Mouse (Mus musculus) cerebellum, adult 9-10 months (tissue): ENCODE results near the gene Pitpna.

Experiments used
- DNase-seq: peaks from one replicate; pipeline ENCODE4 v3.0.0; 2022

Pitpna gene

DNA sequence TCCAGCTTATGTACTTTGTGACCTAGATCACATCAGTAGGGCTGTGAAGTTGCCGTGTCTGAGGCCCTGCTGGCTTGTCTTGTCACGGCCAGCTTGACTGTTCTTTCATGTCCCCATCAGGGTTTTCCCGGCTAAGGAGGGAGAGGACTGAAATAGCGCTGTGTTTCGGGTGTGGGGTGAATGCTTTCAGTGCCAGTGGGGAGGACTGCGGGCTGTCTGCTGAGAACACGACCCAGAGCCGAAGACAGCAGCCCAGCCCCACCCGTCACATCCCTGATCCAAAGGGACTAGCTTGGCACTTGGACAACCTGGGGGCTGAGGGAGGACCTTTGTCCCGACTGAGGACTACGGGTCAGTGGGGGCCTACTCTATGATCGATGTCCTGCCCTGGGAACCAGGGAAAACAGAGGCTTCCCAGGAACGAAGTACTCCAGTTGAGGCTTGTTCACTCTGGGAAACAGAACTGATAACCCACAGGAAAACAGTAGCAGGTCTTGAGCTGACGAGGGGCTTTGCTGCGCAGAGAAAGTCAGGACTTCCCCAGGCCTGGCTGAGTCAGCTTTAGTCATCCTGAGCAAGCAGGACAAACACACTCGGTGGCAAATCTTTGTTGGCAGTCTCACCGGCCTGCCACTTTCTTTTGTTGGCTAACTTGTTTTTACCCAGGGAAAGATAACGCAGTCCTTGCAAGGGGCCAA lies 23.9 kb upstream of the Pitpna start:
- DNase-seq, result peak; percentile 55

DNA sequence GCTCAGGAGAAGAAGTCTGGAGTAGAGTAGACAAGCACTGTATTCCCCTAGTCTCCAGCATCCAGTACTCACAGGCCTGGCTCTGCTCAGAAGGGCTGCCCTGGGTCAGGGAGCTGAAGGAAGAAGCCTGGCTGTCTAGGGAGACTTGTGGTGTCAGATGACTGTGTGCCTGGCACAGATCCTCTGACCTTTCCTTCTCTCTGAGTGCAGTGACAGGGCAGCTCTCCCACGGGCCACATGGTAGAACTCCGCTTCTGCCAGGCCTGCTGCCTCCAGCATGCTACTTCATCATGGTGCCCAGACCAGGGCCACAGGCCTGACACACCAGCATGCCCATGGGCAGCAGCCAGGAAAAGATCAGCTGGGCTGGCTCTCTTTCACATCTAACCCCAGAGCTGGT lies 22.0 kb upstream of the Pitpna start:
- peak; percentile 84 for DNase-seq

DNA sequence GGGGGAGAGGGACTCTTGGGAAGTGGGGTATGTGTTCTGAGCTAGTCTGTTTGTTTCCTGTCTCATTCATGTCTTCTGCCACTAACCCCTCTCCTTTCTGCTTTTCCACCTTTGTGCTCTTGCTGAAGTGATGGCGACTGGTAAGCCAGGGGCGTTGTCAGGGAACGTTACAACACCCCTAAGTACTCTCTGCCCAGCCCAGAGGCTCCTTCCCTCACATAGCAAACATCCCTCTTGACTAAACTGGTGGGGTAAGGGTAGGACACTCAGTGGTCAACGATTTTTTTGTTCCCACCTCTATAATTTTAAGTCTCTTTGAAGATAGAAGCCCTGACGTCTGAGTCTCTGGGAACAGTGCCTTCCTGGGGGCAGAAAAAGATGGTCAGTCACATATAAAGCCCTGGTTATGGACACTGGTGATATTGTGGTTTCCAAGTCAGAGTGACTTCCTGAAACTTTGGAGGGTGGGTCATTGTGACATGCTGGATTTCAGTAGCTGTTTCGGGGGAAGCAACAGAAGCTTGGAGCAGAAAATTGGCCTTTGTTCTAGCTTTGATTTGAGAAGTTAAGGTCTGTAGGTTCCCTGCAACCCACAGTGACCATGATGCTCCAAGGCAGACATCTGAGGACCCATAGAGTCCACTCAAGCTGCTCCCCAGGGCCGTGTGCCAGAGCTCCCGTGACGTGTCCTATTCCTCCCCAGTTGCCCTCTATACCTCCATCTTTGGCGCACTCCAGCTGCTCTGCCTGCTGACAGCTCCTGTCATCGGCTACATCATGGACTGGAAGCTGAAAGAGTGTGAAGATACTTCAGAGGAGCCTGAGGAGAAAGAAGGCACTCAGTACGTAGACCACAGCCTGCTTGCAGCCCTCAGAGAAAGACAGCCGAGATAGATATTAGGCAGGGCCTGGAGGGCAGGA lies 21.4 kb upstream of the Pitpna start:
- peak; percentile 71 for DNase-seq

DNA sequence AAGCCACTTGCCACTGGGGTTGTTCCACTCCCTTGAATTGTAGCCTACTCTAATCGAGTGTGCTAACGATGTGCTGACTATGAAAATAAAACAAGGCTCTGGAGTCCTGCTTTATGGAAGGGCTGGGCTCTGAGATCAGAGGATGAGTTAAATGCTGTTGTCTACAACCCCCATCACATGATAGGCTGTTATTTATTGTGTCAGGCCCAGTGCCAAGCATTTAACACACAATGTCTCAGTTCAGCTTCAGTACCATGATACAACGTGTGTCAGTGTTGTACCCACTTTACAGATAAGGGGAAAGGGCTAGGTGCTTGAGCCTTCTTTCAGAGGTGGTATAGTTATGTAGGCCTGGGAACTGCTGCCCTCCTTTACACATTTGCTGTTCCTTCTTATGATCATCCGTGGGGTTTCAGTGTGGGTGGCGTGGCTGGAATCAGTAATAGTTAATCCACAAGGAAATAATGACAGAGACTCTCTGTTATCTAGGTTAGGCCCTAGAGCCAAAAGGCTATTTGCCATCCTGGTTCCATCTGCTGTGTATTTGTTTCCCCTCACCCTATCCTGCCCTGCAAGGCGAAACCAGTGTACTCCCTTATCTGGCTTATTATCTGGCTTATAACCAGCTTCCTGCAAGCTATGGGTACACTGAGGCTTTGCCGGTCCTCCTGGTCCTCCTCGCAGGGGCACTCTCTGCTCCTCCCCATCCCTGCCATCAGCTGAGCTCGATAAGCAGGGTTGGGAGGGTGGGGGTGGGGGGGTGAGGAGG lies 20.4 kb upstream of the Pitpna start:
- DNase-seq, result peak; percentile 89

DNA sequence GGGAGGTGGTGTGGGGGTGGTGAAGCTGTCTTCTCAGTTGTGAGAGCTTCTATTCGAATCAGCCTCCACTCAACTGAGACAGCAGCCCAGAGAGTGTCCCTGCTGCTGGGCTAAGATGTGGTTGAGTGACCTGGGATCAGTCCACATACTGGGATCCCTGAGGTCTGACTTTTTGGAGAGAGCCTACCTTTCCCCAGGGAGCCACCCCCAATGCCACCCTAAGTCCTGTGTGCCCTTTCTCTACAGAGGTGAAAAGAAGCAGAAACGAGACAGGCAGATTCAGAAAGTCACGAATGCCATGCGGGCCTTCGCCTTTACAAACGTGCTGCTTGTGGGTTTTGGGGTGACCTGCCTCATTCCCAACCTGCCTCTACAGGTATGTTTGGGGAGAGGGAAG lies 19.8 kb upstream of the Pitpna start:
- DNase-seq, result peak; percentile 61

DNA sequence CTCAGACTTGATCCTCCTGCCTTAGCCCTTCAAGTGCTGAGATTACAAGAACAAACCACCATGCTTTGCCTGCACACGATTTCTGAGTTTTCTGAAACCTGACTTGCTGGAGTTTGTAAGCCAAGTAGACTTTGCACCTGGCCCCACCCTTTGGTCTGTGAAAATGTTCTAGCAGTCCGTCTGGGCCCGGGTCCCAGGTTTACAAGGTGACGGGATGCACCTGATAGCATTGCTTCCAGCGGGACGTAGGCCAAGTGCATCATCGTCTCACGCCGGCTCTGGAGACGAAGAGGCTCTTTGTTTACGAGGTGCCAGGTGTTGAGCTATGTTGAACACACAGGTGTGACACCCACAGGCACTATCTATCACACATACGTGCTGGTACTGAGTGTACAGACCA lies 18.9 kb upstream of the Pitpna start:
- DNase-seq, result peak; percentile 63

DNA sequence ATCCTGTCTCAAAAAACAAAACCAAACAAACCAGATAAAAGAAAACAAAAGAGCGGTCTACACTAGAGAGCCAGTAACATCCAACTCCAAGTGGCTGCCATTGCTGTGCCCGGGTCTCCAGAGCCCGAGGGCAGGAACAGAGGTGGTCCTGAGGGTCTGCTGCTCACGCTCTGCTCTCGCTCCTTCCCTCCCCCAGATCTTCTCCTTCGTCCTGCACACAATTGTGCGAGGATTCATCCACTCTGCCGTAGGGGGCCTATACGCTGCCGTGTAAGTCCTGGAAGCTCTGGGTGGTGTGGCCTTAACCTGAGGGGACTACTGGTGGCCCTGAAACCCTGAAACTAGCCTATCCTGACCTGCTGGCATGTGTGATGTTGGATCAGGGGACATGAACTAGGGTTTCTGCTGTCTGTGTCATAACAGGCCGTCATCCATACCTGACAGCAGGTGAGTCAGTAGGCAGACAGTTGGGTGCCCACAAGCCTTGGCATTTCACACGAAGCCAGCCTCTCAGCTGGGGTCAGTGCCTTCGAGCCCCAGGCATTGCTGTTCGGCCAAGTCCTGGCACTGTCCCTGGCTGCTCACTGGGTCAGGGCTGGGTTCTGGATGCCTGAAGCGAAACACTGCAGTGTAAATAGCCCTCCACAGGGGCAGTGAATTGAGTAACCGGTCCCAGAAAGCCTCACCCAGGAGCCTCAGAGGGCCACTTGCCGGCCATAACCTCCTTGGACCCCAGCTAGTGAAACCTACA lies 17.3 kb upstream of the Pitpna start:
- peak; percentile 94 for DNase-seq

DNA sequence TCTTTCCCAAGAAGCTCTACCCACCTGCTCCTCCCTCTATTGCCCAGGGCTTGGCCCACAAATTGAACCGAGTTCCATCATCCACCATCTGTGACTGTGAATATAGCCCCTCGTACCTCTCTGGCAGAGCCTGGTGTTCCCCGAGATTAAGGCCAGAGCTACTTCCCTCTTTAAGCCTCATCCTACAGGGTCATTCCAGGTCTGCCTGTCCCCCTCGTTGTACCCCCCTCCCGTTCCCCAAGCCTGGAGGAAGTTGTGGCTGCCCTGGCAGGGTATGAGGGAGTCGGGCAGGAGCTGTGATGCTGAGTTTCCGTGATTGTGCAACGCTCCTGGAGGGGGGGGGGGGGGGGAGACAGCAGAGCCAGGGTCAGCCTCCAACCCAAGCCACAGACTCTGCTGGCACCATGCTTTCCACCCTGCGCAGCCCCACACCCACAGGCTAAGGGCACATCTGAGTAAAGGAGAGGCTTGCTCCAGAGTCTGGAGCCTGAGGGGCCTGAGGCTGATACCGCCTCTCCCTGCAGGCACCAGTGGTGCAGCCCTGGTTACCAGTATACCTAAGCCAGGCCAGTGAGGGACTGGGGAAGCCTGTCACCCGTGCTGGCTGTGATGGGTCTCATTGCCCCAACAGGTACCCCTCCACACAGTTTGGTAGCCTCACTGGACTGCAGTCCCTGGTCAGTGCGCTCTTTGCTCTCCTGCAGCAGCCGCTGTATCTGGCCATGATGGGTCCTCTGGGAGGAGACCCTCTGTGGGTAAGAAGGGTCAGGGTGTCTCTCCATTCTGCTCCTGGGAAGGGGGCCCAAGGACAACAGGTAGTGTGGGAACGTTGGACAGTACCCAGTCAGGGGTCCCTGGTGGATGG lies 16.5 kb upstream of the Pitpna start:
- peak; percentile 66 for DNase-seq

DNA sequence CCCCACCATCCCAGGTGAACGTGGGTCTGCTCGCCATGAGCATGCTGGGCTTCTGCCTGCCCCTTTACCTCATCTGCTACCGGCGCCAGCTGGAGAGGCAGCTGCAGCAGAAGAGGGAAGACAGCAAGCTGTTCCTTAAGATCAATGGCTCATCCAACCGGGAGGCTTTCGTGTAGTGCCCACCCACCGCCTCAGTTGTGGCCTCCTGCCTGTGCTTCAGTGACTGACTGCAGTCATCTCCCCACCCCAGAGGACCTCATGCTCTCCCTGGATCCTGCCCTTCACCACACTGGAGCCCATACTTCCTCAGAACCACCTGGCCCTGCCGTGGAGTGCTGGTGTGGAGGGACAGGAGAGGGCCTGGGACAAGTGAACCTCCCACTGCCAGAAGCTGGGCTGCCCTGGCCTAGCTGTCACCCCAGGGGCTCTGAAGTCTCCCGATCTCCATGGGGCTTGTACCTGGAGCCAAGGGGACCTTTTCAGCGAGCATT lies 15.6 kb upstream of the Pitpna start:
- peak; percentile 65 for DNase-seq

DNA sequence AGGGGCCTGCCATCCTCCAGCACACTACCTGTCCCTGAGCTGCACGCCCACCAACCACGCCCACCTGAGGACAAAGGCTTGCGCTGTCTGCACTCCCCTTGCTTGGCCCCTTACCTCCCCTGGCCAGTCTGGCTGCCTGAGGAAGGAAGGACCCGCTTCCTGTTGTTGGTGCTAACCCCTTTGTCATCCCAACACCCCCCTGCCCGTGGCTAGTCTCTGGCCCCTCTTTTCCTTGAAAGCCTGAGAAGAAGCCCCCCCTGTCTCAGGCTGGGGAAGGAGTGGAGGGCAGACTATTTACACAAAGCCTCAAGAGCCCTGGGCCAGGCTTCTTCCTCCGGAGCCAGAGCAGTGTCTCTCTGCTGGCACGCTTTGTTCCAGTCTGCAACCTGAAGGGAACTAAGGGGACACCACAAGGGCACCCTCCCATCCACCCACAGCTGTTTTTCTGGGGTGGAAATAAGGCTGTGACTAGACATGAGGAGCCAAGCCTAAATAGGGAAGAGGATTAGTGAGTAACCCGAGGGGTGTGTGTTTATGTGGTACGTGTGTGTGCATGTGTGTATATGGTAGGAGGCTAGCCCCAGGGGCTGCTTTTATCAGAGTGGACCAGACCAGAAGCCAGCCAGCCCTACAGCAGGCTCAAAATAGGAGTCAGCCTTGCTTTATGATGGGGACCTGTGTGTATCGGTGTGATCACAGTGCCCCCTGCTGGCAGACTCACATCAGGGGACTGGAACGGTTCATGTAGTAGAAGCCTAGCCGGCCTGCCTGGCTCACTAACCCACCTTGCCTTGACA lies 14.8 kb upstream of the Pitpna start:
- DNase-seq, result peak; percentile 97

DNA sequence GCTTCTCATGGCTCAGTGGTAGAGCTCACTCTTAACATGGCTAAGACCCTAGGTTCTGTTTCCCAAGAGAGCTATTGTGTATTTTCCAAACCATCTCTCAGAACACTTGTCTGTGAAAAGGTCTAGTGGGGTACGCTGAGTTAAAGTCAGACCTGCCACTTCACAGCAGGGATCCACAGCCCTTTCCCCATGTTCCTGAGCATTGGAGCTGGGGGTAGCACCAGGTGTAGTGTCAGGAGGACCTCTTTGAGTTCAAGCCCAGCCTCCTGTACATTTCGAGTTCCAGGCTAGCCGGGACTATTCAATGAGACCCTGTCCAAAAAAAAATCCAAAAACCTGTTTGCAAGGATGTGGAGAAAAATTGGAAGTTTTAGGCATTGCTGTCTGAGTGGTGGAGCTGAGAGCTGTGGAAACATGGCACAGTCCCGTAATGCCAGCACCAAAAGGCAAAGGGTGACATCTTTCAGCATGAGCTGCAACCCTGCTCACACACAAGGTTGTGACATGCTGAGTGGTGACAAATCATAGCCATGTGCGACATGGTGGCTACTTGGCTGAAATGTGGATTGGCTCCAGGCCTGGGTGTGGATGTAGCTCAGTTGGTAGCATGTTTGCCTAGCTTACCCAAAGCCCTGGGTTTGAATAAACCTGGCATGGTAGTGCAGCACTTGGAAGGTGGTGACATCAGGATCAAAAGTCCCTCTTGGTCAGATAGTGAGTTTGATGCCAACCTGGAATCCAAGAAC lies 13.3 kb upstream of the Pitpna start:
- DNase-seq, result no peak

DNA sequence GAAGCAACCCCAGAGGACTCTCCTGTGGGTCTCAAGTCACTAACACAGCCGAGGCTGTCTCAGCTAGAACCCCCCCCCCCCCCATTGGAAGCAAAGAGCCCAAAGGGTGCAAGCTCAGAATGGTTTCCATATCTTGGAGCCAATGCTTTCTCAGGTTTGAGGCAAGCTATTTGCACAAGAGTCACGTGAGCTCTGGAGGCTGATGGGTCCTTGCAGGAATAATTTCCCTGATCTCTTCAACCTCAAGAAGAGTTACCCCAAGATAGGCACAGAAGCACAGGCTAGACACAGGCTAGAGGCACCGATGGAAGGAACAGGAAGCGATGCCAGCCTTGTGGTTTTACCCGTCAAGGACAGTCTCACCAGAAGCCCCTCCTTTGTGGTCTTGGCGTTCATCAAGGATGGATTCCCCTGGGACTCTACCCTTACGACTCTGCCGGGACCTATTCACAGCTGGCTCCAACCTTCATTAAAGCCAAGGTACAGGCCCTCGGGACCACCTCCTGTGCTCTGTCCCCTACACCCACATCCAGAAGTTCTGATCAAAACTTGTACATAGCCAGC lies 12.3 kb upstream of the Pitpna start:
- DNase-seq, result no peak

DNA sequence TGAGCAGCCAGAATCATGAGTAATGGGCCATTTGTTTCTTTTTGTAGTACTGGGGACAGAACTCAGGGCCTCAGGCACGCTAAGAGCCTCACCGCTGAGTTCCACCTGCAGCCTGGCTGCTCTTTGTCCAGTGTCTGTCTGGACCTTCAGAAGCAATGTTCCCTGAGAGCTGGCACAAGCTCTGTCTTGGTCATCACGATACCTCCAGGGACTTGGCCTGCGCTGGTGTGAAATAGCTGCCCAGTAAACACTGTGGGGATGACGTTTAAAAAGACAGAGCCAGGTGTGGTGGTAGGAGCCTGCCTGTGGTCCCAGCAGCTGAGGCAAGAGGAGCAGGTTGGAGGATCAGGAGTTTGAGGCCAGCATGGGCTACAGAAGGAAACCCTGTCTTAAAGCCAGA lies 9.3 kb upstream of the Pitpna start:
- DNase-seq, result no peak

DNA sequence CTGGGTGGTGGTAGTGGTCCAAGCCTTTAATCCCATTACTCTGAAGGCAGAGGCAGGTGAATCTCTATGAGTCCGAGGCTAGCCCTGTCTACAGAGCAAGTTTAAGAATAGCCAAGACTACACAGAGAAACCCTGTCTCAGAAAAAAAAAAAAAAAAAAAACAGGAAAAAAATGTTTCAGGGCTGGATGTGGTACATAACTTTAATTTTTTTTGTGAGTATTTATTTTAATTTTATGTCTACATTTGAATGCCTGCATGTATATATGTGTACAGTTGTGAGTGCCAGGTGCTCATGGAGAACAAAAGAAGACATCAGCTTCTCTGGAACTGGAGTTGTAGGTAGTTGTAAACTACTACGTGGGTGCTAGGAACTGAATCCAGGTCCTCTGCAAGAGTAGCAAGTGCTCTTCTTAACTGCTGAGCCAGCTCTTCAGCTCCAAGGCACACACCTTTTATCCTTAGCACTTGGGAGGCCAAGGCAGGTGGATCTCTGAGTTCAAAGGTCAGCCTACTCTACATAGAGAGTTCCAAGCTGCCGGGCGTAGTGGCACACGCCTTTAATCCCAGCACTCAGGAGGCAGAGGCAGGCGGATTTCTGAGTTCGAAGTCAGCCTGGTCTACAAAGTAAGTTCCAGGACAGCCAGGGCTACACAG lies 6.3 kb upstream of the Pitpna start:
- no peak for DNase-seq

DNA sequence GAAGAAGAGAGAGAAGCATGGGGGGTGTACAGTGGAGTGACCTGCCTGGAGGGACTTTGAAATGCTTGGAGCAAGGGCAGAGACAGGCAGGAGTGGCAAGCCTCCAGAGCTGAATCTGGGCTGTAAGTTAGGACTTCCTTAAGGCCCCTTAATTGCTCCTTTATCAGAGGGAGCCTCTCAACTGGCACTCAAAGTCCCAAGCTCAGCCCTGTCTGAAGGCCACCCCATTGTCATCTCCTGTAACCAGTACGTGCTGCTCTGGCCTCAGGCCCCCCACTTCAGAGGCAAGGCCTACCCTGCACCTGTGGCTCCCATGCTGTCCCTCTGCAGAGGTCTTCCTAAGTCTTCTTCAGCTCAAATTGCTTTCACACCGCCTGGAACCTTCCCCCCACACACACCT lies 4.4 kb upstream of the Pitpna start:
- DNase-seq, result no peak

DNA sequence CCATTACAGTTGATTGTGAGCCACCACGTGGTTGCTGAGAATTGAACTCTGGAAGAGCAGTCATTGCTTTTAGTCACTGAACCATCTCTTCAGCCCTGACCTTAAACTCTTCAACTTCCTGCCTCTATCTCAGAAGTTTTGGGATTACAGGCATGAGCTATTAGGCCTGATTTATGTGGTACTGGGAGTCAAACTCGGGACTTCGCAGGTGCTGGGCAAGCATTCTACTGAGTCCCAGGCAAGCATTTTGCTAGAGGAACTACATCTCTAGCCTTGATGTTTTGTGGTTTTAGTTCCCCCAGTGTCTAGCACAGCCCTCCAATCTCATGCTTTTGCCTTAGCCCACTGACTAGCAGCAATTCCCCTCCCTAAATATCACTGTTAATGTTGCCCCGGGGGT lies 2.8 kb upstream of the Pitpna start:
- DNase-seq, result no peak

DNA sequence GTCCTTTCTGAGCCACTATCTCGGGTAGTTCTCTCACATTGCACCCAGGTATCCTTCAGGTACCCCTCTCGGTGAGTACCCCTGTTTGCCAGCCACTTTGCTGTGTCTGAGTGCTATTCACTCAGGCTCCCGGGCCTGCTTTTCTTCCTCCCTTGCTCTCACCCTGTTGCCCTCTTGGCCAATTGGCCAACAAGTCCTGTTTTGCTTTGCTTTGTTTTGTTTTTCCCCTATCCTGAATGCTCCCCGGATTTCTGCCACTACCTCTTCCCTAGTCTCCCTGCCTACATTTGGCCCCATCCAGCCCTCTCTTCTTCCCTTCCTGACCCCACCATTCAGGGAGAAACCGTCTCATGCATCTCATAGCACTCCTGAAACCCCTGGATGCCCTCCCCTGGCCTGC lies 1.9 kb upstream of the Pitpna start:
- peak; percentile 39 for DNase-seq

DNA sequence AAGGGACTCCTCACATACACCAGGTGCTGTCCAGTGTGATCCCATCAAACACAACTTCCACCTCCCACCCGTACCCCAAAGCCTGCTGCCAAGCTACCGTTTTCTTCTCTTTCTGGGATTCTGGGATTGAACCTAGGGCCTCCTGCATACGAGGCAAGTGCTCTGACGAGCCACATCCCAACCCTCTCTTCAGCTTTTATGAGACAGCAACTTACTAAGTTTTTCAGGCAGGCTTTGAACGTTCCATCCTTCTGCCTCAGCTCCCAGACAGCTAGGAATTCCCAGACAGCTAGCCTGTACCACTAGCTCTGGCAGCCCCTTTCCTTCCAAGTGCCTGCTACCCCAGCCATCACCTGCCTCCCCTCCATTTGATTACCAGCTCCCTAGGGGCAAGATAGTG lies 934 bp upstream of the Pitpna start:
- peak; percentile 35 for DNase-seq
